Mouse (Mus musculus): ENCODE data around the gene Zfp708. TPM values are rescaled to one million over a fixed set of nuclear protein-coding genes. Genes with fewer than 3 reads are reported as not detected.

Gene Zfp708
- total RNA-seq, 1 experiment: 0.49 TPM

DNA sequence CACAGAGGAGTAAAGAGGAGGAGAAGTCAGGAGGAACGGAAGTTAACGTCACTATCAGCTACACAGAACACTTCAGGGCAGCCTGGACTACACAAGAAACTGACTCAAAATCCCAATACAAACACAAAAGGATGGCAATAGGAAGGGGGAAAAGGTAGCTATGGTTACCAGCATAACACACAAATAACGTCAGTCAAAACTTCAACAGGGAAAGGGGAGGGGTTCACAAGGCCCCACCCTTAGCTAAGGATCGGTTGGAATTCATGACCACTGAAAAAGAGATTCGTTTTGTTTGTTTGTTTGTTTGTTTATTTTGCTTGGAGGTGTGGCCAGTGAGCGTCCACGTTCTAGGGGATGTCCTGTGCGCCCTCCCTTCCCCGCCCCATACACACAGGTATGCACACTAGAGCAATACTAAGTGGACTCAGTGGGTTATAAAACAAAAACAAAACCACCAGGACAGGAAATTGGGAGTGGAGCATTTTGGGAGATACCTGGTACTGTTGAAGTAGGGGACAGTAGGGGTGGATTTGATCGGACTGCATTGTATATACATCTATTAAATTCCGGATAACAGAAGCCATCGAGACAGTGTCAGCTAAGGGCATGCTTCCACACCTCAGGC, 37.5 kb downstream of the Zfp708 start:
- H3K27ac ChIP-seq (ENCODE audit: insufficient read depth, low read depth, low read length, poor library complexity, severe bottlenecking): peak overlapping the region; percentile 71; the same call in 1 of the 2 replicates

More for the DNA sequence above, 37.5 kb downstream of the Zfp708 start:
- in situ Hi-C loops (cut with MboI; ENCODE audit: low sequenced_read_pairs in 2 of 2, unreplicated experiment in 2 of 2): no loop called here
- H3K4me1 ChIP-seq (ENCODE audit: control insufficient read depth in 2 of 2, insufficient read depth in 2 of 2, low read length in 2 of 2, poor library complexity in 1 of 2): peaks cover 0 to 1% of the 10 kb centered on the region in 2 experiments; a peak in 1 of 4 replicates
- H3K36me3 ChIP-seq (ENCODE audit: control insufficient read depth, insufficient read depth, low read length, poor library complexity, severe bottlenecking): no peaks in the 10 kb centered on the region
- H3K9ac ChIP-seq (ENCODE audit: insufficient read depth, low read depth, low read length, poor library complexity, severe bottlenecking): peak overlapping the region; percentile 60
- peak overlapping the region; percentile 75 to 79 for H3K4me3 ChIP-seq (ENCODE audit: insufficient read depth in 1 of 2, low read depth in 1 of 2, low read length in 2 of 2, poor library complexity in 1 of 2, severe bottlenecking in 1 of 2)
- DNase-seq (ENCODE audit: low read depth, low spot score): no peak
- no peaks in the 10 kb centered on the region for H3K9me3 ChIP-seq (ENCODE audit: control insufficient read depth, insufficient read depth, low read depth, low read length)
- TF ChIP-seq ZNF384 (IDR thresholded peaks at IDR 0.05; ENCODE audit: low read depth, low read length) (no peak), ZC3H11A (IDR thresholded peaks at IDR 0.05; ENCODE audit: borderline replicate concordance, low read depth, low read length) (no peak), HCFC1 (IDR thresholded peaks at IDR 0.05; ENCODE audit: borderline replicate concordance, insufficient read depth, low read length) (no peak), MAFK (IDR thresholded peaks at IDR 0.05; ENCODE audit: insufficient read depth, low read depth, low read length) (no peak), CHD2 (IDR thresholded peaks at IDR 0.05; ENCODE audit: low read depth, low read length) (no peak)

Other genes with a start within 250 kb of the Zfp708 start
- gene Gm10767, start 193.1 kb downstream of the Zfp708 start, total RNA-seq (2012; rRNA removed): 0.32 and 0.36 TPM in 2 replicates
- gene Zfp712, start 36.8 kb downstream of the Zfp708 start, total RNA-seq (2012; rRNA removed): 0.54 and 0.63 TPM in 2 replicates
- 3.6 and 3.7 TPM in 2 replicates for gene Gm28557, start 10.6 kb upstream of the Zfp708 start, total RNA-seq (2012; rRNA removed)
- gene Rslcan18, start 18.3 kb upstream of the Zfp708 start, total RNA-seq (2012; rRNA removed): 0.89 and 1.1 TPM in 2 replicates
- gene Zfp759, start 23.7 kb upstream of the Zfp708 start, total RNA-seq (2012; rRNA removed): 3.8 and 4.8 TPM in 2 replicates
- 2.9 and 3.5 TPM in 2 replicates for gene Rsl1, start 75.2 kb upstream of the Zfp708 start, total RNA-seq (2012; rRNA removed)
- gene Zfp455, start 96.5 kb upstream of the Zfp708 start, total RNA-seq (2012; rRNA removed): 0.45 and 0.58 TPM in 2 replicates
- 1.4 TPM in 2 replicates for gene Zfp458, start 180.5 kb upstream of the Zfp708 start, total RNA-seq (2012; rRNA removed)
- gene Zfp457, start 208.5 kb upstream of the Zfp708 start, total RNA-seq (2012; rRNA removed): 1.2 TPM in 2 replicates
- gene Zfp595, start 234.6 kb upstream of the Zfp708 start, total RNA-seq (2012; rRNA removed): 3.5 and 4.3 TPM in 2 replicates

All from ES-E14 (cell line).